Mouse (Mus musculus) small intestine, adult 2 months (tissue): ENCODE measurements around the gene Ibtk. TPM values are rescaled to one million over a fixed set of nuclear protein-coding genes. Genes with fewer than 3 reads are reported as not detected.

ENCODE experiments used
- H3K27ac ChIP-seq: fragments of 200-500 bp; 2 replicates; pipeline ENCODE4 v1.5.1; 2012; ENCODE audit warnings: low read depth, low read length, control low read depth, inconsistent platforms; ENCODE audit not compliant: insufficient read depth
- H3K27me3 ChIP-seq: fragments of 200-500 bp; 2 replicates; pipeline ENCODE4 v1.6.1; 2012; ENCODE audit warnings: mild to moderate bottlenecking, moderate library complexity, low read length, inconsistent platforms; ENCODE audit not compliant: control insufficient read depth, insufficient read depth
- H3K36me3 ChIP-seq: fragments of 200-500 bp; 2 replicates; pipeline ENCODE4 v1.6.1; 2012; ENCODE audit warnings: mild to moderate bottlenecking, low read length, control low read depth, inconsistent platforms; ENCODE audit not compliant: control insufficient read depth, insufficient read depth
- H3K4me1 ChIP-seq: fragments of 200-500 bp; 2 replicates; pipeline ENCODE4 v1.6.1; 2012; ENCODE audit warnings: low read length, inconsistent platforms, mixed read lengths; ENCODE audit not compliant: control insufficient read depth, insufficient read depth, insufficient read length
- H3K4me3 ChIP-seq: fragments of 200-500 bp; 2 replicates; pipeline ENCODE4 v1.5.1; 2012; ENCODE audit warnings: low read depth, mild to moderate bottlenecking, control low read depth, inconsistent platforms, low read length, moderate library complexity
- CTCF ChIP-seq: fragments of 200-500 bp; IDR thresholded peaks from 2 replicates; pipeline ENCODE4 v1.5.1; 2012; ENCODE audit warnings: low read depth, mild to moderate bottlenecking, control low read depth, inconsistent platforms, low read length, moderate library complexity, mixed read lengths; ENCODE audit not compliant: insufficient replicate concordance, insufficient read length; ENCODE audit errors: extremely low read depth
- POLR2A ChIP-seq: fragments of 200-500 bp; IDR thresholded peaks from 2 replicates; pipeline ENCODE4 v1.6.1; 2012; ENCODE audit warnings: low read depth, mild to moderate bottlenecking, control low read depth, inconsistent platforms, low read length, moderate library complexity
- WGBS: fragments of 180-500 bp; shearing (Covaris S2); methylation state at CpG from one replicate; pipeline ENCODE4 v1.1.7; 2018; 5-methylcytosine and 5-hydroxymethylcytosine counted together
- polyA plus RNA-seq: library from polyadenylated mRNA; depleted of rRNA; stranded (reverse); fragments of >200 nt; gene quantifications from 2 replicates; pipeline ENCODE4 v1.2.3, GENCODE M21; 2012

Ibtk gene
- polyA plus RNA-seq, 1 experiment: 2.4 TPM

DNA sequence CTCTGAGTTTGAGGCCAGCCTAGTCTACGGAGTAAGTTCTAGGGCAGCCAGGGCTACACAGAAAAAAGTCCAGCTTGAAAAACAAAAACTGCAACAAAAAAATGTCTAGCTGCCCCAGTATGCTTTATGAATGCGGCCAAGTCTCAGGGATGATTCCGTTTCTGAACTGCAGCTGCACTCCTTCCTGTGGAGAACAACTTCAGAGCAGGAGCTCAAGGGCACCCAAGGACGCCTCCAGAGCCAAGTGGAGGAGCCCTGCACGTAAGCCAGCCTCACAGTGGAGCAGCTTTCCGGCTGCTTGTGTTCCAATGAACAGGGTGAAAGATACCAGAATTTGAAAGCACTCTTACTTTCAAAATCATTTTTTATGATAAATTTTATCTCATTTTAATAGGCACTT, 41.8 kb downstream of the Ibtk start:
- TF ChIP-seq CTCF: no peak
- no peak for TF ChIP-seq POLR2A
- Histone ChIP-seq H3K4me3 (no peak overlapping the region), H3K36me3 (peaks cover 65% of the 10 kb centered on the region), H3K27me3 (no peaks in the 10 kb centered on the region), H3K4me1 (no peaks in the 10 kb centered on the region), H3K27ac (no peak overlapping the region)
- WGBS: 93% methylated on average over 6 of the region's 6 CpGs

GRCm38 (mm10) chr9:85701981-85702380, 47.2 kb downstream of the Ibtk start:
- H3K4me1 ChIP-seq: no peaks in the 10 kb centered on the region
- no peaks in the 10 kb centered on the region for H3K27me3 ChIP-seq
- TF ChIP-seq CTCF (no peak), POLR2A (no peak)
- WGBS: 88% methylated on average over 5 of the region's 5 CpGs
- peaks cover 54% of the 10 kb centered on the region for H3K36me3 ChIP-seq
- no peak overlapping the region for H3K4me3 ChIP-seq
- H3K27ac ChIP-seq: no peak overlapping the region

DNA sequence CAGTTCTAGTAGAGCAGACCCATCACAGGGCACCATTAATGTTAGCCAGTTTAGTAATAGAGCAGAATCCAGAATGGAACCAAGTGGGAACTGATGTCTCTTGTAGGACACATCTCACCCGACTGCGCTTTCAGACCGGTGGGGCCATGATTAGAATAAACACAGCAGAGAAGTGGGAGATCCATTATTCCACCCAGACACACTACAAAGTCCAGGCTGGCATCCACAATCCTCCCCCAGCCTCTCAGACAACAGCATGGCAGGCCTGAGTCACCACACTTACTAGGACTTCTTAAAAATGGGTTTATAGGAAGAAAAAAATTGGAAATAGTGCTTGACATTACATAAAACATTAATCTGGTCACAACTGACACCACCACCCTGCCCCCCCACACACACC, 53.5 kb downstream of the Ibtk start:
- Histone ChIP-seq H3K4me3 (no peak overlapping the region), H3K4me1 (peaks cover 3% of the 10 kb centered on the region; the same call in 1 of the 2 replicates), H3K27me3 (no peaks in the 10 kb centered on the region), H3K36me3 (peaks cover 24% of the 10 kb centered on the region), H3K27ac (no peak overlapping the region)
- WGBS: 89% methylated on average over 3 of the region's 3 CpGs
- TF ChIP-seq POLR2A (no peak), CTCF (no peak)

- Histone ChIP-seq H3K4me3 (no peak overlapping the region), H3K27ac (no peak overlapping the region), H3K36me3 (peaks cover 33% of the 10 kb centered on the region), H3K27me3 (no peaks in the 10 kb centered on the region), H3K4me1 (peaks cover 3% of the 10 kb centered on the region; the same call in 1 of the 2 replicates)
- WGBS: 66% methylated on average over 6 of the region's 6 CpGs
- no peak for TF ChIP-seq CTCF
- TF ChIP-seq POLR2A: no peak
Measured at GRCm38 (mm10) chr9:85693231-85694116, 55.7 kb downstream of the Ibtk start.

GRCm38 (mm10) chr9:85685010-85685409, 64.1 kb downstream of the Ibtk start:
- Histone ChIP-seq H3K4me3 (no peak overlapping the region), H3K4me1 (no peaks in the 10 kb centered on the region), H3K36me3 (peaks cover 20% of the 10 kb centered on the region), H3K27me3 (no peaks in the 10 kb centered on the region), H3K27ac (no peak overlapping the region)
- TF ChIP-seq CTCF: peak; percentile 63; the same call in 1 of the 2 replicates
- TF ChIP-seq POLR2A: no peak
- 90% methylated on average over 6 of the region's 6 CpGs for WGBS

DNA sequence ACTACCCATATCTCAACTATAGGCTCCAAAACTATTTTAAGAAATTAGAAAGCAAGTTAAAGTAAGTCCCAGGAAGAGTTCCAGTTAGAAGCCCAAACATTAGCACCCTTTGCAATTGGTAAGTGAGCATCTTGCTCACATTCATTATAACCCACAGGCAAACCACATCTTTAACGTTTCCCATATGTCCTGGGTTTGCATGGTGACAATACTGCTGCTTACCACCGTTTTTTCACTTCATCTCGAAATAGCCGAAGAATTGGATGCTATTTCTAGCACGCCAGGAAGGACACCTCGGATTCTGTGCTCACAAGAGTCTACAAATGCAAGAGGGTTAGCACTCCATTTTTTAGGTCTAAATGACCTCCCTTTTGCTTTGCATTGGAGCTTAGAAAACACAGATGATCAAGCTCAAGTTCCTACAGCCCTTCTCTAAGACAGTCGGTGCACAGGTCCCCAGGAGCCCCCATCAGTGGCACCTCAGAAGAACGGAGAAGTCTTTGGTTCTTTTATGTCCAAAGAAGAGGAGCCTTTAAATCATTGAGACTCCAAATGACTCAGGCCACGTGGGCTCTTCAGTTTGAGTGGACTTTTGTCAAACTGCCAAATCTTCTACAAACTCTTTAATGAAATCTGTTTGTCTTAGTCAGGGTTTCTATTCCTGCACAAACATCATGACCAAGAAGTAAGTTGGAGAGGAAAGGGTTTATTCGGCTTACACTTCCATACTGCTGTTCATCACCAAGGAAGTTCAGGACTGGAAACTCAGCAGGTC, 73.8 kb downstream of the Ibtk start:
- Histone ChIP-seq H3K36me3 (no peaks in the 10 kb centered on the region), H3K27me3 (no peaks in the 10 kb centered on the region), H3K4me3 (no peak overlapping the region), H3K4me1 (no peaks in the 10 kb centered on the region), H3K27ac (no peak overlapping the region)
- WGBS: 77% methylated on average over 10 of the region's 10 CpGs
- no peak for TF ChIP-seq POLR2A
- TF ChIP-seq CTCF: no peak

- no peak overlapping the region for H3K4me3 ChIP-seq
- WGBS: 67% methylated on average over 15 of the region's 15 CpGs
- no peaks in the 10 kb centered on the region for H3K4me1 ChIP-seq
- TF ChIP-seq POLR2A (no peak), CTCF (no peak)
- no peaks in the 10 kb centered on the region for H3K27me3 ChIP-seq
- no peaks in the 10 kb centered on the region for H3K36me3 ChIP-seq
- no peak overlapping the region for H3K27ac ChIP-seq
Measured at GRCm38 (mm10) chr9:85673907-85674481, 75.1 kb downstream of the Ibtk start.
